In genomic region chr5:90771880-90772653, GRCm38 (mm10) we compare ENCODE assay signal across 7 mouse cellular contexts. TPM values are rescaled to one million over a fixed set of nuclear protein-coding genes. Genes with fewer than 3 reads are reported as not detected.
DNase-seq lines count a peak whose midpoint lies in the region; ATAC-seq and TF ChIP-seq lines count a peak whose summit lies in the region.

Gene Pf4, plus strand, starts transcription at chr5:90772435.

- TF ChIP-seq CTCF in forebrain, postnatal 0 days (IDR thresholded peaks at IDR 0.05; ENCODE audit: low read depth), result no peak
- no peak for TF ChIP-seq CTCF in liver, embryonic 14.5 days (IDR thresholded peaks at IDR 0.05; ENCODE audit: low read depth)
- TF ChIP-seq CTCF in small intestine, adult 2 months (IDR thresholded peaks at IDR 0.05; ENCODE audit: extremely low read depth, insufficient read length, insufficient replicate concordance, low read depth, low read length), result no peak

- no peaks in the 10 kb centered on the region for H3K9me3 ChIP-seq in embryonic facial prominence, embryonic 10.5 days
- no peaks in the 10 kb centered on the region for H3K9me3 ChIP-seq in forebrain, postnatal 0 days (ENCODE audit: low read length)
- H3K9me3 ChIP-seq in hindbrain, embryonic 16.5 days (ENCODE audit: control insufficient read depth, low read length), result no peaks in the 10 kb centered on the region
- H3K9me3 ChIP-seq in liver, embryonic 14.5 days (ENCODE audit: control insufficient read depth, low read length), result no peaks in the 10 kb centered on the region

- no peak within 1 kb of the TSS for H3K9ac ChIP-seq in forebrain, postnatal 0 days
- H3K9ac ChIP-seq in hindbrain, embryonic 16.5 days (ENCODE audit: low read depth, low read length), result no peak within 1 kb of the TSS
- no peak within 1 kb of the TSS for H3K9ac ChIP-seq in liver, embryonic 14.5 days (replicated peaks)

- no peak within 1 kb of the TSS for H3K27ac ChIP-seq in embryonic facial prominence, embryonic 10.5 days (replicated peaks)
- H3K27ac ChIP-seq in forebrain, postnatal 0 days (ENCODE audit: low read depth, low read length), result no peak within 1 kb of the TSS
- no peak within 1 kb of the TSS for H3K27ac ChIP-seq in hindbrain, embryonic 16.5 days (ENCODE audit: low read depth, low read length)
- no peak within 1 kb of the TSS for H3K27ac ChIP-seq in liver, embryonic 14.5 days
- no peak within 1 kb of the TSS for H3K27ac ChIP-seq in small intestine, adult 2 months (ENCODE audit: insufficient read depth, low read depth, low read length)

- TF ChIP-seq POLR2A in small intestine, adult 2 months (IDR thresholded peaks at IDR 0.05; ENCODE audit: low read depth, low read length), result no peak

- no peak for TF ChIP-seq EP300 in liver, embryonic 14.5 days (IDR thresholded peaks at IDR 0.05; ENCODE audit: low read depth)

- H3K4me3 ChIP-seq in embryonic facial prominence, embryonic 10.5 days, result no peak within 1 kb of the TSS
- H3K4me3 ChIP-seq in forebrain, postnatal 0 days (ENCODE audit: low read depth, low read length), result no peak within 1 kb of the TSS
- no peak within 1 kb of the TSS for H3K4me3 ChIP-seq in hindbrain, embryonic 16.5 days (ENCODE audit: low read length)
- no peak within 1 kb of the TSS for H3K4me3 ChIP-seq in liver, embryonic 14.5 days (ENCODE audit: insufficient read depth in 1 of 2, low read depth in 2 of 2, low read length in 2 of 2)
- peak within 1 kb of the TSS; percentile 22 for H3K4me3 ChIP-seq in small intestine, adult 2 months (ENCODE audit: low read depth, low read length)

- no peak within 1 kb of the TSS for H3K4me2 ChIP-seq in forebrain, postnatal 0 days (ENCODE audit: low read depth)
- no peak within 1 kb of the TSS for H3K4me2 ChIP-seq in hindbrain, embryonic 16.5 days (ENCODE audit: low read length)
- H3K4me2 ChIP-seq in liver, embryonic 14.5 days (ENCODE audit: low read depth), result no peak within 1 kb of the TSS; the same call in 1 of the 2 replicates

- H3K4me1 ChIP-seq in embryonic facial prominence, embryonic 10.5 days, result no peaks in the 10 kb centered on the region
- no peaks in the 10 kb centered on the region for H3K4me1 ChIP-seq in forebrain, postnatal 0 days (ENCODE audit: insufficient read depth)
- no peaks in the 10 kb centered on the region for H3K4me1 ChIP-seq in hindbrain, embryonic 16.5 days (ENCODE audit: control insufficient read depth, insufficient read depth, low read depth, low read length)
- H3K4me1 ChIP-seq in liver, embryonic 14.5 days (replicated peaks; ENCODE audit: control insufficient read depth in 2 of 2, insufficient read depth in 2 of 2, low read length in 1 of 2), result peaks cover 0 to 4% of the 10 kb centered on the region in 2 experiments; a peak in 1 of 4 replicates
- H3K4me1 ChIP-seq in small intestine, adult 2 months (ENCODE audit: control insufficient read depth, insufficient read depth, insufficient read length, low read length), result peaks cover 2% of the 10 kb centered on the region; the same call in 1 of the 2 replicates

- no peak for DNase-seq in embryonic facial prominence, embryonic 10.5 days (ENCODE audit: low spot score)
- no peak for DNase-seq in forebrain, postnatal 0 days
- DNase-seq in liver, embryonic 14.5 days (ENCODE audit: low read depth in 3 of 3, low spot score in 3 of 3), result no peak
- DNase-seq in right cerebral cortex, postnatal 36 days (ENCODE audit: low spot score in 2 of 2), result no peak
- DNase-seq in urinary bladder, postnatal 10 days (ENCODE audit: low spot score), result no peak

- no peak for ATAC-seq in forebrain, postnatal 0 days
- ATAC-seq in hindbrain, embryonic 16.5 days, result no peak
- ATAC-seq in liver, embryonic 14.5 days (ENCODE audit: insufficient read depth), result peak; percentile 31

- H3K27me3 ChIP-seq in embryonic facial prominence, embryonic 10.5 days (replicated peaks; ENCODE audit: low read depth, poor library complexity, severe bottlenecking), result no peaks in the 10 kb centered on the region
- no peaks in the 10 kb centered on the region for H3K27me3 ChIP-seq in forebrain, postnatal 0 days (ENCODE audit: insufficient read depth, low read length)
- no peaks in the 10 kb centered on the region for H3K27me3 ChIP-seq in hindbrain, embryonic 16.5 days (replicated peaks; ENCODE audit: control insufficient read depth, insufficient read depth, low read length)
- H3K27me3 ChIP-seq in liver, embryonic 14.5 days (ENCODE audit: control insufficient read depth, insufficient read depth, low read length), result no peaks in the 10 kb centered on the region
- no peaks in the 10 kb centered on the region for H3K27me3 ChIP-seq in small intestine, adult 2 months (ENCODE audit: control insufficient read depth, insufficient read depth, low read length)

- no peaks in the 10 kb centered on the region for H3K36me3 ChIP-seq in embryonic facial prominence, embryonic 10.5 days (replicated peaks)
- H3K36me3 ChIP-seq in forebrain, postnatal 0 days (ENCODE audit: insufficient read depth), result no peaks in the 10 kb centered on the region
- no peaks in the 10 kb centered on the region for H3K36me3 ChIP-seq in hindbrain, embryonic 16.5 days (ENCODE audit: control insufficient read depth, insufficient read depth, low read length)
- no peaks in the 10 kb centered on the region for H3K36me3 ChIP-seq in liver, embryonic 14.5 days (replicated peaks; ENCODE audit: control insufficient read depth, insufficient read depth, low read depth)
- H3K36me3 ChIP-seq in small intestine, adult 2 months (ENCODE audit: control insufficient read depth, insufficient read depth, low read length), result no peaks in the 10 kb centered on the region

- 88% methylated on average over 16 of the region's 16 CpGs for WGBS in embryonic facial prominence, embryonic 10.5 days
- WGBS in forebrain, postnatal 0 days, result 91% methylated on average over 16 of the region's 16 CpGs
- WGBS in hindbrain, embryonic 16.5 days, result 89% methylated on average over 16 of the region's 16 CpGs
- WGBS in liver, embryonic 14.5 days (ENCODE audit: insufficient replicate concordance), result 7% methylated on average over 16 of the region's 16 CpGs
- whole genome bisulfite sequencing in small intestine, adult 2 months, result 61% methylated on average over 16 of the region's 16 CpGs

RNA-seq across cellular contexts. Expression of gene Pf4, which starts in this region (rescaled TPM):
- polyA plus RNA-seq in embryonic facial prominence, embryonic 10.5 days (2016; fragmentation: Nextera tagmentation; extraction: Ambion mirVana), result 34.2 and 55.7 TPM in 2 replicates
- 37.1 and 45.7 TPM in 2 replicates for total RNA-seq in forebrain, postnatal 0 days (2014; rRNA removed)
- 61.0 and 76.8 TPM in 2 replicates for polyA plus RNA-seq in forebrain, postnatal 0 days (2015; fragmentation: Nextera tagmentation; extraction: Ambion mirVana)
- polyA plus RNA-seq in hindbrain, embryonic 16.5 days (2015; fragmentation: Nextera tagmentation; extraction: Ambion mirVana), result 42.5 and 48.5 TPM in 2 replicates
- 247 and 271 TPM in 2 replicates for polyA plus RNA-seq in liver, embryonic 14.5 days (2012; rRNA removed)
- 428 and 516 TPM in 2 replicates for polyA plus RNA-seq in liver, embryonic 14.5 days (2014; fragmentation: Nextera tagmentation; extraction: Ambion mirVana)
- 7.8 and 7.9 TPM in 2 replicates for polyA plus RNA-seq in small intestine, adult 2 months (2012; rRNA removed)
